Mouse (Mus musculus) stomach, postnatal 0 days (tissue): ENCODE results near the gene Myl4.

Source experiments
- CTCF ChIP-seq: IDR thresholded peaks from 2 replicates; pipeline ENCODE4 v1.5.1; 2016; ENCODE audit warnings: antibody characterized with exemption, low read depth, mild to moderate bottlenecking, moderate library complexity
- EP300 ChIP-seq: optimal IDR thresholded peaks from 2 replicates; pipeline ENCODE3; 2016; ENCODE audit warnings: antibody characterized with exemption

DNA sequence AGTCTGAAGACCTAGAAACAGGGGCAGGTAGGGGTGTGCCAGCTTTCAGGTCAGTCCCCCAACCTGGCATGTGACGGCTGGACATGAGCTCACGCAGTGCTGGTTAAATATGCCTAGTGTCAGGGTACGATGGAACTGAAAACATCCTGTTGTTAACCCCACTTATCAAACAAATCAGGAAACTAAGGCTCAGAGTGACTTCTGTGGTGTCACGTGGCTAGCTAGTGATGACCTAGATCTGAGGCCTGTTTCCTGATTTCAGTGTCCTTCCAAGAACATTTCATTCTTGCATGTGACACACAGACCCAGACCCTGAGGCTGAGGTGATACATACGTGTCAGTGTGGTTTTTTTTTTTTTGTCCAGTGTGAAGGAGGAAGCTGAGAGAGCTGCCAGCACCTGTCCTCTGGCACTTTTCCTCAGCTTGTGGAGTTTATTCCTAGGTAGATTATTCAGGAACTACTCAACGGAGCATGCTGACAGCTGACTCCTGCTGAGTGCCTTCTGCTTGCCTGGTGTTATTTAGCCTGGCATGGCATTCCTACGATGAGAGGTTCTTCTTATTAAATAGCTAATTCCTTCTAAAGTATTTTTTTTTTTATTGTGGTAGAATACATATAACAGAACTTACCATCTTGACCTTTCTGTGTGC lies 79.8 kb downstream of the Myl4 start:
- TF ChIP-seq CTCF: no peak
- no peak for TF ChIP-seq EP300
